Mouse (Mus musculus): Measurements from ENCODE around the gene Clcnkb.

- TF ChIP-seq CTCF (IDR thresholded peaks at IDR 0.05; ENCODE audit: insufficient read depth, low read length) (peak; percentile 45), POLR2A (IDR thresholded peaks at IDR 0.05; ENCODE audit: borderline replicate concordance, extremely low read depth, low read depth, low read length) (no peak)
These were observed 55.0 kb downstream of the Clcnkb start for GRCm38 (mm10) chr4:141360846-141361245.

Data from lung, adult 2 months (tissue).